Comparison of ENCODE assay signal across 10 mouse cellular contexts in genomic region chr6:53032730-53033484, GRCm38 (mm10). TPM values are rescaled to one million over a fixed set of nuclear protein-coding genes. Genes with fewer than 3 reads are reported as not detected.
DNase-seq lines count a peak whose midpoint lies in the region; ATAC-seq and TF ChIP-seq lines count a peak whose summit lies in the region.
"Had no signal": no experiment of that assay in that cellular context is flagged by ENCODE, and none has a peak within 500 bp of the region (broad histone marks: within the 10 kb centered on the region; RNA-seq: fewer than 3 reads in every experiment).

No protein-coding gene starts in this region.

- H3K36me3 ChIP-seq in heart, postnatal 0 days (replicated peaks; ENCODE audit: control insufficient read depth, insufficient read depth, low read length) = no peaks in the 10 kb centered on the region
- no peaks in the 10 kb centered on the region for H3K36me3 ChIP-seq in testis, adult 2 months (ENCODE audit: control insufficient read depth, insufficient read depth, low read length)
- H3K36me3 ChIP-seq in small intestine, adult 2 months (ENCODE audit: control insufficient read depth, insufficient read depth, low read length) = no peaks in the 10 kb centered on the region
- H3K36me3 ChIP-seq: heart, embryonic 15.5 days; midbrain, embryonic 12.5 days had no signal

- H3K4me2 ChIP-seq in heart, postnatal 0 days (ENCODE audit: low read depth, low read length) = no peak overlapping the region
- H3K4me2 ChIP-seq: heart, embryonic 15.5 days; midbrain, embryonic 12.5 days had no signal

- peaks cover 14% of the 10 kb centered on the region for H3K4me1 ChIP-seq in heart, postnatal 0 days (ENCODE audit: control insufficient read depth, insufficient read depth)
- no peaks in the 10 kb centered on the region for H3K4me1 ChIP-seq in testis, adult 2 months (ENCODE audit: control insufficient read depth, insufficient read depth, low read length)
- no peaks in the 10 kb centered on the region for H3K4me1 ChIP-seq in small intestine, adult 2 months (ENCODE audit: control insufficient read depth, insufficient read depth, insufficient read length, low read length)
- H3K4me1 ChIP-seq: midbrain, embryonic 12.5 days had no signal

- no peak overlapping the region for H3K9ac ChIP-seq in heart, postnatal 0 days (replicated peaks; ENCODE audit: low read depth, low read length)
- H3K9ac ChIP-seq: heart, embryonic 15.5 days; midbrain, embryonic 12.5 days had no signal

- no peak overlapping the region for H3K4me3 ChIP-seq in heart, postnatal 0 days (ENCODE audit: low read depth, low read length)
- H3K4me3 ChIP-seq in testis, adult 2 months (ENCODE audit: control insufficient read depth, low read depth, low read length) = no peak overlapping the region
- no peak overlapping the region for H3K4me3 ChIP-seq in small intestine, adult 2 months (ENCODE audit: low read depth, low read length)
- H3K4me3 ChIP-seq: heart, embryonic 15.5 days; midbrain, embryonic 12.5 days had no signal

- TF ChIP-seq POLR2A in testis, adult 2 months (IDR thresholded peaks at IDR 0.05; ENCODE audit: control insufficient read depth, low read depth, low read length) = no peak
- no peak for TF ChIP-seq POLR2A in small intestine, adult 2 months (IDR thresholded peaks at IDR 0.05; ENCODE audit: low read depth, low read length)

- H3K27me3 ChIP-seq in heart, postnatal 0 days (ENCODE audit: control insufficient read depth, insufficient read depth, low read length) = no peaks in the 10 kb centered on the region
- H3K27me3 ChIP-seq in testis, adult 2 months (ENCODE audit: control insufficient read depth, insufficient read depth, low read length) = no peaks in the 10 kb centered on the region
- no peaks in the 10 kb centered on the region for H3K27me3 ChIP-seq in small intestine, adult 2 months (ENCODE audit: control insufficient read depth, insufficient read depth, low read length)
- H3K27me3 ChIP-seq: heart, embryonic 15.5 days; midbrain, embryonic 12.5 days had no signal

- no peak for DNase-seq in heart, postnatal 0 days (ENCODE audit: low spot score)
- no peak for DNase-seq in heart, postnatal 25 days (ENCODE audit: low spot score)
- DNase-seq in testis, postnatal 14 days (ENCODE audit: low spot score) = no peak
- peak; percentile 47 for DNase-seq in embryo, embryonic 10 days (ENCODE audit: low spot score)
- no peak for DNase-seq in ovary, postnatal 36 days (ENCODE audit: low spot score)
- DNase-seq in gastrocnemius, adult 8-10 months (ENCODE audit: low spot score in 2 of 2) = no peak

- H3K27ac ChIP-seq in heart, postnatal 0 days (ENCODE audit: low read depth) = no peak overlapping the region
- no peak overlapping the region for H3K27ac ChIP-seq in testis, adult 2 months (ENCODE audit: control insufficient read depth, insufficient read depth, low read depth, low read length)
- H3K27ac ChIP-seq in small intestine, adult 2 months (ENCODE audit: insufficient read depth, low read depth, low read length) = no peak overlapping the region
- H3K27ac ChIP-seq: midbrain, embryonic 12.5 days had no signal

- intact Hi-C loops in heart, postnatal 25 days (cut with DNase I) = loop anchor here (5.0 kb wide), 1 partner anchor 109 kb away; no protein-coding TSS in a partner anchor

- no peak for TF ChIP-seq EP300 in heart, postnatal 0 days (IDR thresholded peaks at IDR 0.05; ENCODE audit: low read depth)

- ATAC-seq in heart, postnatal 0 days (ENCODE audit: insufficient read depth, low read depth) = peak; percentile 51; the same call in 1 of the 2 replicates

- WGBS in heart, postnatal 0 days = 70% methylated on average over 4 of the region's 4 CpGs
- 71% methylated on average over 4 of the region's 4 CpGs for WGBS in small intestine, adult 2 months

- peak; percentile 61 for TF ChIP-seq CTCF in heart, postnatal 0 days (IDR thresholded peaks at IDR 0.05; ENCODE audit: low read depth)
- peak; percentile 49; the same call in 1 of the 2 replicates for TF ChIP-seq CTCF in testis, adult 2 months (IDR thresholded peaks at IDR 0.05; ENCODE audit: control insufficient read depth, insufficient read depth, insufficient replicate concordance, low read depth, low read length)
- peak; percentile 42; the same call in 1 of the 2 replicates for TF ChIP-seq CTCF in small intestine, adult 2 months (IDR thresholded peaks at IDR 0.05; ENCODE audit: extremely low read depth, insufficient read length, insufficient replicate concordance, low read depth, low read length)

- H3K9me3 ChIP-seq in heart, postnatal 0 days (replicated peaks; ENCODE audit: control insufficient read depth, low read length) = no peaks in the 10 kb centered on the region
- H3K9me3 ChIP-seq: heart, embryonic 15.5 days; midbrain, embryonic 12.5 days had no signal

RNA-seq across cellular contexts. Expression of gene Jazf1, which starts 35.5 kb away (rescaled TPM):
- total RNA-seq in heart, postnatal 0 days (2014; rRNA removed; ENCODE audit: low replicate concordance) = 6.0 and 8.3 TPM in 2 replicates
- 9.5 and 10.0 TPM in 2 replicates for polyA plus RNA-seq in heart, postnatal 0 days (2015; fragmentation: Nextera tagmentation; extraction: Ambion mirVana)
- 1 to 10 TPM; 2.8 to 3.2 TPM for total RNA-seq in heart, postnatal 25 days (2021)
- 48.1 and 51.8 TPM in 2 replicates for polyA plus RNA-seq in testis, adult 2 months (2012; rRNA removed)
- 0.24 and 0.27 TPM in 2 replicates for polyA plus RNA-seq in small intestine, adult 2 months (2012; rRNA removed)
- under 1 TPM; 0.17 to 0.68 (median 0.29) TPM for total RNA-seq in gastrocnemius, adult 8-10 months (2022)
